Mouse (Mus musculus) intestine, embryonic 16.5 days (tissue): Measurements from ENCODE around the gene Ttc7. TPM values are rescaled to one million over a fixed set of nuclear protein-coding genes. Genes with fewer than 3 reads are reported as not detected.
A peak's percentile ranks its signal among the peaks of the same experiment; 100 is the strongest.

Source experiments
- ATAC-seq: fragments of 200-750 bp; cut with Nextera tagmentation; 2 replicates; pipeline ENCODE4 v1.8.0; 2017; ENCODE audit warnings: moderate TSS enrichment, moderate library complexity
- H3K27ac ChIP-seq: fragments of 300-500 bp; sonication (generic); 2 replicates; pipeline ENCODE4 v1.5.1; 2014; ENCODE audit warnings: mild to moderate bottlenecking, low read length
- H3K27me3 ChIP-seq: fragments of 300-500 bp; sonication (generic); replicated peaks from 2 replicates; pipeline ENCODE4 v1.6.1; 2014; ENCODE audit warnings: low read length, control low read depth, mixed read lengths; ENCODE audit not compliant: control insufficient read depth, insufficient read depth
- H3K36me3 ChIP-seq: fragments of 300-500 bp; sonication (generic); 2 replicates; pipeline ENCODE4 v1.6.1; 2014; ENCODE audit warnings: low read length, control low read depth; ENCODE audit not compliant: control insufficient read depth, insufficient read depth
- H3K4me1 ChIP-seq: fragments of 300-500 bp; sonication (generic); 2 replicates; pipeline ENCODE4 v1.6.1; 2014; ENCODE audit warnings: low read length, control low read depth, mixed read lengths; ENCODE audit not compliant: control insufficient read depth, insufficient read depth
- H3K4me2 ChIP-seq: fragments of 300-500 bp; sonication (generic); 2 replicates; pipeline ENCODE4 v1.6.1; 2014; ENCODE audit warnings: low read depth, low read length, control low read depth
- H3K4me3 ChIP-seq: fragments of 300-500 bp; sonication (generic); 2 replicates; pipeline ENCODE4 v1.5.1; 2014; ENCODE audit warnings: mild to moderate bottlenecking, low read length
- H3K9ac ChIP-seq: fragments of 300-500 bp; sonication (generic); 2 replicates; pipeline ENCODE4 v1.6.1; 2014; ENCODE audit warnings: low read depth, low read length
- H3K9me3 ChIP-seq: fragments of 300-500 bp; sonication (generic); 2 replicates; pipeline ENCODE4 v1.6.1; 2016; ENCODE audit warnings: low read length, control low read depth; ENCODE audit not compliant: control insufficient read depth
- WGBS: fragments of 180-500 bp; shearing (Covaris S2); extraction: QIAGEN DNeasy Blood & Tissue Kit; methylation state at CpG from one replicate; pipeline ENCODE4 v1.1.7; 2014; 5-methylcytosine and 5-hydroxymethylcytosine counted together
- polyA plus RNA-seq: library from polyadenylated mRNA; unstranded; fragments of >200 nt; fragmentation: Nextera tagmentation; extraction: Ambion mirVana; gene quantifications from 2 replicates; pipeline ENCODE4 v1.2.1, GENCODE M21; 2015

Ttc7 gene
- polyA plus RNA-seq, 1 experiment from 2014 or later, result 21.7 TPM

GRCm38 (mm10) chr17:87376831-87377471 is 94.3 kb downstream of the Ttc7 start:
- WGBS, result 87% methylated on average over 6 of the region's 6 CpGs
- 0 out of 2 replicates have a peak overlapping the region, but pooled peaks have one; percentile 16 for H3K9ac ChIP-seq
- ATAC-seq, result no peak
- H3K27ac ChIP-seq, result peak overlapping the region; percentile 8
- no peaks in the 10 kb centered on the region for H3K27me3 ChIP-seq
- peaks cover 46% of the 10 kb centered on the region for H3K4me1 ChIP-seq
- no peaks in the 10 kb centered on the region for H3K36me3 ChIP-seq
- H3K4me3 ChIP-seq, result no peak overlapping the region
- no peaks in the 10 kb centered on the region for H3K9me3 ChIP-seq
- no peak overlapping the region for H3K4me2 ChIP-seq

GRCm38 (mm10) chr17:87377536-87377935 is 94.8 kb downstream of the Ttc7 start:
- Histone ChIP-seq H3K9me3 (no peaks in the 10 kb centered on the region), H3K36me3 (no peaks in the 10 kb centered on the region), H3K4me2 (no peak overlapping the region), H3K27ac (peak overlapping the region; percentile 8; the same call in 1 of the 2 replicates), H3K4me3 (no peak overlapping the region), H3K27me3 (no peaks in the 10 kb centered on the region), H3K9ac (0 out of 2 replicates have a peak overlapping the region, but pooled peaks have one; percentile 16), H3K4me1 (peaks cover 46% of the 10 kb centered on the region)
- 67% methylated on average over 6 of the region's 6 CpGs for WGBS
- ATAC-seq, result peak; percentile 35; the same call in 1 of the 2 replicates

GRCm38 (mm10) chr17:87378354-87379159 is 95.9 kb downstream of the Ttc7 start:
- H3K9me3 ChIP-seq, result no peaks in the 10 kb centered on the region
- H3K27me3 ChIP-seq, result no peaks in the 10 kb centered on the region
- H3K4me1 ChIP-seq, result peaks cover 46% of the 10 kb centered on the region
- peak overlapping the region; percentile 61 for H3K27ac ChIP-seq
- H3K9ac ChIP-seq, result no peak overlapping the region
- ATAC-seq, result peak; percentile 27; the same call in 1 of the 2 replicates
- no peak overlapping the region for H3K4me2 ChIP-seq
- H3K36me3 ChIP-seq, result no peaks in the 10 kb centered on the region
- no peak overlapping the region for H3K4me3 ChIP-seq
- 49% methylated on average over 16 of the region's 16 CpGs for WGBS

GRCm38 (mm10) chr17:87379160-87379624 is 96.5 kb downstream of the Ttc7 start:
- WGBS, result 78% methylated on average over 11 of the region's 11 CpGs
- Histone ChIP-seq H3K36me3 (no peaks in the 10 kb centered on the region), H3K4me1 (peaks cover 46% of the 10 kb centered on the region), H3K4me3 (no peak overlapping the region), H3K27ac (peak overlapping the region; percentile 61), H3K9ac (no peak overlapping the region), H3K4me2 (no peak overlapping the region), H3K27me3 (no peaks in the 10 kb centered on the region), H3K9me3 (no peaks in the 10 kb centered on the region)
- ATAC-seq, result no peak

GRCm38 (mm10) chr17:87379821-87380220 is 97.1 kb downstream of the Ttc7 start:
- no peak overlapping the region for H3K4me3 ChIP-seq
- H3K36me3 ChIP-seq, result no peaks in the 10 kb centered on the region
- H3K4me1 ChIP-seq, result peaks cover 46% of the 10 kb centered on the region
- peak overlapping the region; percentile 46 for H3K9ac ChIP-seq
- H3K27ac ChIP-seq, result peak overlapping the region; percentile 33
- H3K9me3 ChIP-seq, result no peaks in the 10 kb centered on the region
- H3K27me3 ChIP-seq, result no peaks in the 10 kb centered on the region
- ATAC-seq, result no peak
- 46% methylated on average over 10 of the region's 10 CpGs for WGBS
- H3K4me2 ChIP-seq, result no peak overlapping the region

GRCm38 (mm10) chr17:87380681-87381080 is 98.0 kb downstream of the Ttc7 start:
- Histone ChIP-seq H3K9ac (no peak overlapping the region), H3K4me3 (no peak overlapping the region), H3K27ac (no peak overlapping the region), H3K4me2 (no peak overlapping the region), H3K4me1 (peaks cover 41% of the 10 kb centered on the region), H3K27me3 (no peaks in the 10 kb centered on the region), H3K36me3 (no peaks in the 10 kb centered on the region), H3K9me3 (no peaks in the 10 kb centered on the region)
- WGBS, result 80% methylated on average over 9 of the region's 9 CpGs
- ATAC-seq, result no peak

- Histone ChIP-seq H3K4me1 (no peaks in the 10 kb centered on the region), H3K27me3 (no peaks in the 10 kb centered on the region), H3K9ac (no peak overlapping the region), H3K9me3 (no peaks in the 10 kb centered on the region), H3K4me3 (no peak overlapping the region), H3K4me2 (no peak overlapping the region), H3K36me3 (no peaks in the 10 kb centered on the region), H3K27ac (no peak overlapping the region)
- no peak for ATAC-seq
- 67% methylated on average over 3 of the region's 3 CpGs for WGBS
These were observed 103.1 kb downstream of the Ttc7 start for GRCm38 (mm10) chr17:87385835-87386234.

GRCm38 (mm10) chr17:87387068-87387467 is 104.4 kb downstream of the Ttc7 start:
- H3K9me3 ChIP-seq, result no peaks in the 10 kb centered on the region
- no peaks in the 10 kb centered on the region for H3K36me3 ChIP-seq
- no peak overlapping the region for H3K27ac ChIP-seq
- no peak for ATAC-seq
- no peak overlapping the region for H3K4me2 ChIP-seq
- H3K4me3 ChIP-seq, result no peak overlapping the region
- no peaks in the 10 kb centered on the region; the same call in 1 of the 2 replicates for H3K4me1 ChIP-seq
- no peaks in the 10 kb centered on the region for H3K27me3 ChIP-seq
- 33% methylated on average over 3 of the region's 5 CpGs for WGBS
- H3K9ac ChIP-seq, result no peak overlapping the region

GRCm38 (mm10) chr17:87391242-87391641 is 108.6 kb downstream of the Ttc7 start:
- no peak overlapping the region for H3K4me2 ChIP-seq
- H3K9ac ChIP-seq, result no peak overlapping the region
- no peak overlapping the region for H3K4me3 ChIP-seq
- peak; percentile 50 for ATAC-seq
- 59% methylated on average over 7 of the region's 7 CpGs for WGBS
- no peaks in the 10 kb centered on the region for H3K36me3 ChIP-seq
- H3K9me3 ChIP-seq, result no peaks in the 10 kb centered on the region
- H3K27me3 ChIP-seq, result no peaks in the 10 kb centered on the region
- no peaks in the 10 kb centered on the region; the same call in 1 of the 2 replicates for H3K4me1 ChIP-seq
- H3K27ac ChIP-seq, result no peak overlapping the region
